Mouse (Mus musculus) layer of hippocampus, adult 18-20 months (tissue): ENCODE results near the gene Vamp1. TPM values are rescaled to one million over a fixed set of nuclear protein-coding genes. Genes with fewer than 3 reads are reported as not detected.

Source experiments
- DNase-seq, 2 experiments: peaks; one replicate each; pipeline ENCODE4 v3.0.0; 2022; ENCODE audit warnings: low spot score in 2 of 2
- microRNA-seq, 2 experiments: library from miRNA; unstranded; fragments of <30 nt; microRNA quantifications; one replicate each; pipeline ENCODE4 v1.2.0; 2021
- total RNA-seq, 2 experiments: library from RNA; stranded (reverse); gene quantifications; 2 replicates each; pipeline ENCODE4 v1.2.3; 2021

Gene Vamp1
- total RNA-seq, 2 experiments from 2014 or later: 82.2 to 86.4 TPM

- DNase-seq: no peak
These were observed 69.4 kb downstream of the Vamp1 start for GRCm38 (mm10) chr6:125284751-125285150.

GRCm38 (mm10) chr6:125285890-125286289 lies 70.5 kb downstream of the Vamp1 start, which contains the start of gene Tuba3a:
Tuba3a (minus strand) TSS chr6:125286042.
- no peak for DNase-seq

GRCm38 (mm10) chr6:125286944-125287343 lies 71.6 kb downstream of the Vamp1 start:
- peak in 1 of 2 experiments; percentile 68 for DNase-seq

- DNase-seq: no peak
These were observed 73.4 kb downstream of the Vamp1 start for GRCm38 (mm10) chr6:125288730-125289129.

GRCm38 (mm10) chr6:125291329-125291728 lies 76.0 kb downstream of the Vamp1 start:
- DNase-seq: peak; percentile 35 to 63

- no peak for DNase-seq
These were observed 76.9 kb downstream of the Vamp1 start for GRCm38 (mm10) chr6:125292256-125292655.

- no peak for DNase-seq
These were observed 78.7 kb downstream of the Vamp1 start for GRCm38 (mm10) chr6:125294049-125294448.

Small RNA genes lying within 50 kb of the gene (microRNA-seq; reads per million reads assigned to microRNA genes)
- gene Mir3098 (0.49 to 0.59 reads per million in 2 experiments), gene Mir8113 (0 reads per million in 2 experiments)

Other genes starting within 250 kb of the Vamp1 start
- gene Pianp, start 218.9 kb upstream of the Vamp1 start, total RNA-seq: 100 to 1,000 TPM; 168 to 191 TPM
- gene Zfp384, start 206.4 kb upstream of the Vamp1 start, total RNA-seq: 10 to 100 TPM; 43.1 to 44.9 TPM
- 10 to 100 TPM; 54.1 to 54.6 TPM for gene Ing4, start 175.8 kb upstream of the Vamp1 start, total RNA-seq
- 10 to 100 TPM; 15.7 to 17.7 TPM for gene Acrbp, start 165.9 kb upstream of the Vamp1 start, total RNA-seq
- gene Lpar5, start 147.6 kb upstream of the Vamp1 start, total RNA-seq: under 1 TPM; 0.56 to 0.87 TPM
- 100 to 1,000 TPM; 153 to 176 TPM for gene Chd4, start 119.6 kb upstream of the Vamp1 start, total RNA-seq
- 10 to 100 TPM; 31.3 to 32.4 TPM for gene Nop2, start 83.6 kb upstream of the Vamp1 start, total RNA-seq
- 10 to 100 TPM; 63.0 to 69.1 TPM for gene Iffo1, start 70.3 kb upstream of the Vamp1 start, total RNA-seq
- 1,000 to 10,000 TPM; 2,555 to 2,598 TPM for gene Gapdh, start 49.1 kb upstream of the Vamp1 start, total RNA-seq
- gene Ncapd2, start 23.9 kb upstream of the Vamp1 start, total RNA-seq: 10 to 100 TPM; 20.4 to 25.8 TPM
- 10 to 100 TPM; 63.2 to 72.2 TPM for gene Mrpl51, start 23.8 kb upstream of the Vamp1 start, total RNA-seq
- 1 to 10 TPM; 4.1 to 4.4 TPM for gene Tapbpl, start 16.3 kb downstream of the Vamp1 start, total RNA-seq
- not detected for gene Cd27, start 21.5 kb downstream of the Vamp1 start, total RNA-seq
- gene Tuba3a, start 70.5 kb downstream of the Vamp1 start, total RNA-seq: not detected
- 1 to 10 TPM; 6.5 to 7.4 TPM for gene Ltbr, start 98.3 kb downstream of the Vamp1 start, total RNA-seq
- gene Scnn1a, start 105.1 kb downstream of the Vamp1 start, total RNA-seq: 1 to 10 TPM; 3.6 to 6.6 TPM
- gene Tnfrsf1a, start 133.8 kb downstream of the Vamp1 start, total RNA-seq: 10 to 100 TPM; 11.7 to 11.8 TPM
- under 1 TPM; 0.13 to 0.17 TPM for gene Plekhg6, start 165.2 kb downstream of the Vamp1 start, total RNA-seq